Mouse (Mus musculus) hindbrain, embryonic 11.5 days (tissue): ENCODE measurements around the gene Taok3. TPM values are rescaled to one million over a fixed set of nuclear protein-coding genes. Genes with fewer than 3 reads are reported as not detected.

Source experiments
- ATAC-seq: fragments of 200-750 bp; cut with Nextera tagmentation; 2 replicates; pipeline ENCODE4 v1.8.0; 2017; ENCODE audit warnings: mild to moderate bottlenecking, moderate TSS enrichment, moderate library complexity; ENCODE audit not compliant: low FRiP score
- DNase-seq: peaks from one replicate; pipeline ENCODE4 v3.0.0-alpha.2; 2015; ENCODE audit warnings: low spot score
- H3K27ac ChIP-seq: fragments of 300-500 bp; sonication (generic); 2 replicates; pipeline ENCODE4 v1.5.1; 2014; ENCODE audit warnings: mild to moderate bottlenecking, low read depth, low read length
- H3K27me3 ChIP-seq: fragments of 300-500 bp; sonication (generic); 2 replicates; pipeline ENCODE4 v1.6.1; 2014; ENCODE audit warnings: mild to moderate bottlenecking, low read length, moderate library complexity, mixed read lengths; ENCODE audit not compliant: control insufficient read depth, insufficient read depth
- H3K36me3 ChIP-seq: fragments of 300-500 bp; sonication (generic); 2 replicates; pipeline ENCODE4 v1.6.1; 2014; ENCODE audit warnings: mild to moderate bottlenecking, low read length, moderate library complexity, mixed read lengths; ENCODE audit not compliant: control insufficient read depth, insufficient read depth
- H3K4me1 ChIP-seq: fragments of 300-500 bp; sonication (generic); replicated peaks from 2 replicates; pipeline ENCODE4 v1.6.1; 2014; ENCODE audit warnings: low read length, mixed read lengths; ENCODE audit not compliant: control insufficient read depth, insufficient read depth
- H3K4me2 ChIP-seq: fragments of 300-500 bp; sonication (generic); replicated peaks from 2 replicates; pipeline ENCODE4 v1.6.1; 2014; ENCODE audit warnings: mild to moderate bottlenecking, low read depth, low read length
- H3K4me3 ChIP-seq: fragments of 300-500 bp; sonication (generic); 2 replicates; pipeline ENCODE4 v1.5.1; 2014; ENCODE audit warnings: low read depth, low read length
- H3K9ac ChIP-seq: fragments of 300-500 bp; sonication (generic); 2 replicates; pipeline ENCODE4 v1.6.1; 2014; ENCODE audit warnings: low read depth, low read length
- H3K9me3 ChIP-seq: fragments of 300-500 bp; sonication (generic); 2 replicates; pipeline ENCODE4 v1.6.1; 2016; ENCODE audit warnings: low read length; ENCODE audit not compliant: control insufficient read depth
- WGBS: fragments of 180-500 bp; shearing (Covaris S2); extraction: QIAGEN DNeasy Blood & Tissue Kit; methylation state at CpG from one replicate; pipeline ENCODE4 v1.1.7; 2014; 5-methylcytosine and 5-hydroxymethylcytosine counted together
- polyA plus RNA-seq: library from polyadenylated mRNA; unstranded; fragments of >200 nt; fragmentation: Nextera tagmentation; extraction: Ambion mirVana; gene quantifications from 2 replicates; pipeline ENCODE4 v1.2.1, GENCODE M21; 2014

Taok3 gene
- polyA plus RNA-seq, 1 experiment from 2014 or later: 21.7 TPM

DNA sequence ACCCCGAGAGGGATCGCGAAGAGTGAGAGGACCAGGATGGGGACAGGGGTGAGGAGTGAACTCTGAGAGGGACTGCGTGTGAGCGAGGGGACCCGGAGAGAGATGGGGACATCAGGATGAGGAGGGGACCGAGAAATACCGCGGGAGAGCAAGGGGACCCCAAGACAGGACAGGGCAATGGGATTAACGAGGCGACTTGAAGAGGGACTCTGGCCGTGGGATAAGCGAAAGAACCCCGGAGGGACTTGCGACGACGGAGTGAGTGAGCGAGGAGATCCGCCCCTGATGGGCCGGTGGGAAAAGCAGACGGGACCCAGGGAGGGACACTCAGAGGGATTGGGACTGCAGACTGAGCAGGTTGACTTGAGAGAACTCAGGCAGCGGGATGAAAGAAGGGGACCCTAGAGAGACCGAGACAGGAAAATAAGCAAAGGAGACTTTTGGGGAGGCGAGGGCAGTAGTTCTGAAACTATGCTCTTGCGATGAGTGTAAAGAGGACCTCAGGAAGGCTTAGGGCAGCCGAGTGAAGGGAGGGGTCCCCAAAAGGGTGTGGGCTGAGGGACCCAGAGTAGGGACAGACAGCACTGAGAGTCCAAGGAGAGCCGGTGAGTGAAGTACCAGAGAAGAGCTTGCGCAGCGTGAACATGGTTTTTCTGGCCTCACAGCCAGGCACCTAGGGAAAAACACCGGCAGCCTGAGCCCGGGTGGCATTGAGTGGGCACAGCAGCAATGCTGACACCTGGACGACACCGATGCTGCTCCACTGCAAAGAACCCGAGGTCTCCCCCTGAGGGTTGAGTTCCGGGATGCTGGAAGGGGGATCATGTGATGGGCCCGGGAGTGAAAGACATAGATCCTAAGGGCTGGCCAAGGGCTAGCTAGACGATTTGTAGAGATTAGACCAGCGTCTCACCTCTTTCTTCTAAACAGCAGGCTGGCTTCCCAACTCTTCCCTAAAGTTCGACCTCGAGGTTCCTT, 849 bp downstream of the Taok3 start:
- no peaks in the 10 kb centered on the region for H3K36me3 ChIP-seq
- DNase-seq (peak; percentile 48), ATAC-seq (peak; percentile 64)
- WGBS: under 1% methylated on average over 40 of the region's 40 CpGs
- peak overlapping the region; percentile 85 for H3K4me2 ChIP-seq
- H3K4me3 ChIP-seq: peak overlapping the region; percentile 76
- H3K4me1 ChIP-seq: peaks cover 5% of the 10 kb centered on the region
- H3K9ac ChIP-seq: peak overlapping the region; percentile 48
- no peak overlapping the region for H3K27ac ChIP-seq
- H3K27me3 ChIP-seq: peaks cover 7% of the 10 kb centered on the region; the same call in 1 of the 2 replicates
- H3K9me3 ChIP-seq: no peaks in the 10 kb centered on the region

- ATAC-seq: no peak
- peaks cover 5% of the 10 kb centered on the region for H3K4me1 ChIP-seq
- H3K9ac ChIP-seq: no peak overlapping the region
- H3K9me3 ChIP-seq: no peaks in the 10 kb centered on the region
- H3K4me3 ChIP-seq: no peak overlapping the region
- 3% methylated on average over 2 of the region's 2 CpGs for WGBS
- no peak overlapping the region for H3K27ac ChIP-seq
- DNase-seq: no peak
- no peak overlapping the region for H3K4me2 ChIP-seq
- no peaks in the 10 kb centered on the region for H3K36me3 ChIP-seq
- H3K27me3 ChIP-seq: peaks cover 7% of the 10 kb centered on the region; the same call in 1 of the 2 replicates
These were observed 1.7 kb downstream of the Taok3 start for GRCm38 (mm10) chr5:117121657-117122056.

DNA sequence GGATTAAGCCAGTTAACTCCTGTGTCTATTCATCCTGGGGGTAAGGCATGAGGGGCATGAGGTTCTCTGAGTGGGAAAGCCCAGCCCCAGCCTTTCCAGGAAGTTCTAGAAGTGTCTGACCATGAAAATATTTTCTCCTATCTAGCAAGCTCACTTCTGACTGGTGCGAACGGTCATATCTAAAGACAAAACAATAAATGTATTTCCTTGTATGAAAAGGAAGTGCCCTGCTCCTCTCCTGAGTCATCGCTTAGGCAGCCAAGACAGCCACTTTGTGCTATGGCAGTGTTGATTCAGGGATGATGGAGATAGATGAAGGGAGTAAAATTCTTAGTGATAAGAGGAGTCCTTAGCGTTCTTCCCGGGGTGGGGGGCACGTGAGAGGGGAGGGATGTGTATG, 3.2 kb downstream of the Taok3 start:
- Histone ChIP-seq H3K27ac (no peak overlapping the region), H3K27me3 (peaks cover 7% of the 10 kb centered on the region; the same call in 1 of the 2 replicates), H3K4me2 (no peak overlapping the region), H3K9ac (no peak overlapping the region), H3K36me3 (no peaks in the 10 kb centered on the region), H3K4me1 (peaks cover 5% of the 10 kb centered on the region), H3K9me3 (no peaks in the 10 kb centered on the region), H3K4me3 (no peak overlapping the region)
- DNase-seq (no peak), ATAC-seq (no peak)
- 91% methylated on average over 6 of the region's 6 CpGs for WGBS

- Histone ChIP-seq H3K9me3 (no peaks in the 10 kb centered on the region), H3K4me1 (peaks cover 5% of the 10 kb centered on the region), H3K27ac (no peak overlapping the region), H3K4me3 (no peak overlapping the region), H3K36me3 (no peaks in the 10 kb centered on the region), H3K27me3 (peaks cover 7% of the 10 kb centered on the region; the same call in 1 of the 2 replicates), H3K4me2 (no peak overlapping the region), H3K9ac (no peak overlapping the region)
- no peak for ATAC-seq
- WGBS: 89% methylated on average over 4 of the region's 4 CpGs
- no peak for DNase-seq
These were observed 3.9 kb downstream of the Taok3 start for GRCm38 (mm10) chr5:117123840-117124239.

GRCm38 (mm10) chr5:117125482-117126346, 5.8 kb downstream of the Taok3 start:
- no peak overlapping the region for H3K4me2 ChIP-seq
- H3K27me3 ChIP-seq: peaks cover 6% of the 10 kb centered on the region; the same call in 1 of the 2 replicates
- no peak for ATAC-seq
- WGBS: 83% methylated on average over 16 of the region's 16 CpGs
- no peaks in the 10 kb centered on the region for H3K36me3 ChIP-seq
- H3K4me1 ChIP-seq: peaks cover 3% of the 10 kb centered on the region
- DNase-seq: no peak
- no peak overlapping the region for H3K27ac ChIP-seq
- H3K4me3 ChIP-seq: no peak overlapping the region
- no peaks in the 10 kb centered on the region for H3K9me3 ChIP-seq
- no peak overlapping the region for H3K9ac ChIP-seq

- H3K4me2 ChIP-seq: no peak overlapping the region
- no peaks in the 10 kb centered on the region for H3K9me3 ChIP-seq
- H3K27ac ChIP-seq: no peak overlapping the region
- 88% methylated on average over 4 of the region's 4 CpGs for WGBS
- no peak overlapping the region for H3K4me3 ChIP-seq
- H3K27me3 ChIP-seq: 0 out of 2 replicates have a peak, but pooled peaks cover 2% of the 10 kb centered on the region
- H3K9ac ChIP-seq: no peak overlapping the region
- no peak for DNase-seq
- H3K36me3 ChIP-seq: no peaks in the 10 kb centered on the region
- no peaks in the 10 kb centered on the region for H3K4me1 ChIP-seq
- no peak for ATAC-seq
These were observed 7.1 kb downstream of the Taok3 start for GRCm38 (mm10) chr5:117127051-117127450.

DNA sequence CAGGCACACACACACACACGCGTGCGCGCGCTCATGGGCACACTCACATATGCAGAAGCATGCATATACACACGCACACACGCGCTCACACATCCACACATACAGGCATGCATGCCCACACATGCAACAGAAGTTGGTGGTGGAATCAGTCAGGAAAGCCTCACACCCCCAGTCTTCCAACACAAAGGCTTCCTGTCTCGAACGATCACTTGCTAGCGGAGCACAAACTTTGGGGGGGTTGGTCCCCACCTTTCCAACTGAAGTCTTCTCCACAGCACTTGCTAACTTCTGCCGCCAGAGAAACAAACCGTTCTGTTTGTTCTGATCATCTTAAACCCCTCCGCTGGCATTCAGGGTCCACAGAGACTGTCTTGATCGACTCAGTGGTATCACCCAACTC, 10.8 kb downstream of the Taok3 start:
- H3K4me3 ChIP-seq: no peak overlapping the region

DNA sequence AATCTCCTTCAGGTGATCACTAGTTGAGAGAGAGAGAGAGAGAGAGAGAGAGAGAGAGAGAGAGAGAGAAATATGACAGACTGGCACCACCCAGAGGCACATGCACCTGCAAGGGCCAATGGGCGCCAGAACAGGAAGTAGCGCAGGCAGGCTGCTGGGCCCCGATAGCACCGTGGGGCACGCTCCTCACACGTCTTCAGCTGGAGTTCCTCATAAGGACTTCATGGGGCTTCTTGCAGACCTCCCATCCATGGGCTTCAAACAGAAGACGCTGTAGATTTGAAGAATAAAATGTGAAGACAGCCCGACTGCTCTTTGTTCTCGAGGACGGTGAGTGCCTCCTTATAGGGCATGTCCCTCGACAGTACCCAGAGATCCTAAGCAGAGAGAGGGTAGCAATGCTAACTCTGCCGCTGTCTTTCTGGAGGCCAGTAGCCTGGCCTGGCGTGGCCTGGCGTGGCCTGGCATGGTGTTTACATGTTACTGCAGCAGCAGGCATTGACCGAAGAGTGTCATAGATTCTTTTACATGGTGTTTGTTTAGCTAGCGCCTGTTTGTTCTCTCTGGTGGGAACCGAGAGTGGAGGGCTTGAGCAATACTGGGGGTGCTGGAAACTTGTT, 13.6 kb downstream of the Taok3 start:
- H3K4me1 ChIP-seq: peaks cover 2% of the 10 kb centered on the region; the same call in 1 of the 2 replicates
- no peak overlapping the region for H3K27ac ChIP-seq
- no peak overlapping the region for H3K9ac ChIP-seq
- WGBS: 86% methylated on average over 17 of the region's 17 CpGs
- no peak for DNase-seq
- H3K27me3 ChIP-seq: no peaks in the 10 kb centered on the region
- no peak overlapping the region for H3K4me2 ChIP-seq
- H3K9me3 ChIP-seq: no peaks in the 10 kb centered on the region
- H3K4me3 ChIP-seq: no peak overlapping the region
- no peaks in the 10 kb centered on the region for H3K36me3 ChIP-seq
- no peak for ATAC-seq

More for the DNA sequence above, 10.8 kb downstream of the Taok3 start:
- Histone ChIP-seq H3K4me1 (no peaks in the 10 kb centered on the region), H3K27me3 (no peaks in the 10 kb centered on the region), H3K4me2 (no peak overlapping the region), H3K9ac (no peak overlapping the region), H3K36me3 (no peaks in the 10 kb centered on the region), H3K9me3 (no peaks in the 10 kb centered on the region), H3K27ac (no peak overlapping the region)
- 95% methylated on average over 15 of the region's 15 CpGs for WGBS
- no peak for ATAC-seq
- no peak for DNase-seq
